Mouse (Mus musculus): ENCODE results near the gene Cntrl.

The Cntrl gene

DNA sequence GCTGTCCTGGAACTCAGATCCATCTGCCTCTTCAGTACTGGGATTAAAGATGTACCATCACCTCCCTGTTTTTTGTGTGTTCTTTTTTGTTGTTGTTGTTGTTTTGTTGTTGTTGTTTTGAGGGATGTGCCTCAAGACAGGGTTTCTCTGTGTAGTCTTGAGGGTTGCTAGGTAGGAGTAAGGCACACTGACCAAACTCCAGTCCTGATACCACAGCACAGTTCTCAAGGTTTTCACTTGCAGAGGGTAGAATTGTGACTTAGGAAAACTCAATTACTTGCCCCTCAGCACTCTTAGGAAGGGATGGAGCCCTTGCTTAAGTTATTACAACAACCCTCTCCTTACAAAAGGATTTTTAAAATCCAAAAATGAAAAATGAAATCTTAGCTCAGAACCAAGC lies 22.2 kb downstream of the Cntrl start:
- no peak for DNase-seq (ENCODE audit: low spot score)

DNA sequence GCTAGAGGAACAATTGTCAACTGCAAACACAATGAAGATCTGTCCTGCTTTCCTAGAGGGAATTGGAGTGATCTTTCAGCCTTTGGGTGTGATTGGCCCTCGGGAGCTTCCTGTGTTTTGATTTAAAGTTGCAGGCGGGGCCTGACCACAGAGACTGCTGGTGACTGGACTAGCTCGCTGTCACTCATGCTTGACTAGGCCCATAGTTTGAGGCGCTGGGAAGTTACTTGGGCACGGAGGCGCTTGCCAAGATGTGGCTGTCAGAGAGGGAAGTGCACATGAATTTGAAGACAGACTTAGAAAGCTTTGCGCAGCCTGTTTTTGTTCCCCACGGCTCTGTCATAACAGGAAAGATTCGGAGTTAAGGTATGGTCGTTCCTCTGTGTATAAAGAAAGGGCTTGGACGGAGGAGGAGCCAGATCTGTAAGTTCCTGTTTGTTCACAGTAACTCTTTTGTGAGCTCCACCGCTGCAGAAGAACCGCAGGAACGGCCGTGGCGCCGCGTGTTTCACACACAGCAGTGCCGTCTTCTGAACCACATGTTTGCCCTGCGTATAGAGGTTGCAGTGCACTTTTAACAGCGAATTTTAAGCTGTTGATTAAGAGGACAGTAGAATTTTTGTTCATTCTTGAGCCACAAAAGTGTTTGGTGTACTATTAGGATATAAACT lies 22.8 kb downstream of the Cntrl start:
- DNase-seq (ENCODE audit: low spot score) = peak; percentile 84

DNA sequence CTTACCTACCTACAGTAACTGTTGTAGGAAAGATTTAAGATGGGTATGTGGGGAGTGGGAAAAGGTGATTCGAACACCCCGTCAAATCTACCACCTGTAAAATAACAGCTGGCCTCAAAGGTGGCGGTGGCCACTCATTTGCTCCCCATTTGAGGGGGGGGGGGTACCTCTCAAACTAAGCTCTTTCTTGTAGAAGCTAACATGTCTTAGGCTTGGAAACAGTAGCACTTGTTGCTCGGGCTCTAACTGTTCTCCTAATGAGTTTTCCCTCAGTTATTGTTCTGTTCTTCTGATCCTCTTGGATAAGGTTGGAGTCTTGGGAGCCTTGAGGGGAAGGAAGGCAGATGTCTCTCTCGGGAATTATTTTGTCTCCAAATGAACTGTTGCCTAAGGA lies 23.4 kb downstream of the Cntrl start:
- DNase-seq (ENCODE audit: low spot score) = no peak

DNA sequence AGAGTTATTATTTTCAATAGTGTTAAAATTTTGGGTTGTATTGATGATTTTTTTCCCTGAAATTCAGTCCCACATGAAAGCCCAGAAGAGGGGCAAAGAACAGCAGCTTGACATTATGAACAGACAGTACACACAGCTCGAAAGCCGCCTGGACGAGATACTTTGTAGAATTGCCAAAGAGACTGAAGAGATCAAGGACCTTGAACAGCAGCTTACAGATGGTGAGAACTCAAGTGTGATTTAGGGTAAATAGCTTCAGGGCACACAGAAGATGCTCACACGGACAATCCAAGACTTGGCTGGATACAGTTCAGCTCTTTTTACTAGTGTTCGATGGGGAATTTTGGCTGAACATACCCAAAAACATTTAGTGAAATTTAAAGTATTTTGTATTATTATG lies 24.6 kb downstream of the Cntrl start:
- no peak for DNase-seq (ENCODE audit: low spot score)

DNA sequence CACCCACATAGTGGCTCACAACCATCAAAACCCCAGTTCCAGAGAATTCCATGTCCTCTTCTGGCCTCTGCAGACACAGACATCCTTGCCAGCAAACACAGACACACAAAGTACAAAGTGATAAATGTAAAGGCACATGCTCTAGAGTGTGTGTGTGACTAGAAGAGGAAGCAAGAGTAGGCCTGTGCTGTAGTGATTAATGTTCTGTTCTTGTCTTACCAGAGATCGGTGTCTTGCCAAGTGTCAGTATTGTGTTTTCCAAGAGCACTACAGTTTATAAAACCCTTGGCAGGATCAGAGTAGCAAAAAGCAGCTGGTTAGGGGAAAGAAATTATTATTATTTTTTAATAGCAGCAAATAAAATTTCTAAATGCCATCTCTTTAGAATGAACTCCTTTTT lies 29.3 kb downstream of the Cntrl start:
- DNase-seq (ENCODE audit: low spot score) = no peak

DNA sequence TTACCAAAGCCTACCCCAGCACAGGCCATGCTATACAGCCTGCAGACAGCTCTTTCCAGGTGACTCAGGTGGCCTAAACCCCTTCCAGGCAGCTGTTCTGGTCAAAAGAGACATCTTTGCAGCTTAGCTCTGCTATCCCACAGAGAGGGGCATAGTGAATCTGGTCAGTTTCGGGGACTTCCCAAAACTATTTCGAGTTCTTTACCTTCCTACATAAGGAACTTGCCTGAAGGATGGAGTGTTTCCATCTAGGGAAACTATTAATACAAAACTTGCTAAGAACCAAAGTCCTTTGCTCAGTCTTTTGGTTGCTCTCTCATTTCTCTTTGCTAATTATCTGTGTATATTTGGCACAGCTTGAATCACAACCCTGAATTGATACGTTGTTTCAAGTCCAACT lies 32.4 kb downstream of the Cntrl start:
- no peak for DNase-seq (ENCODE audit: low spot score)

DNA sequence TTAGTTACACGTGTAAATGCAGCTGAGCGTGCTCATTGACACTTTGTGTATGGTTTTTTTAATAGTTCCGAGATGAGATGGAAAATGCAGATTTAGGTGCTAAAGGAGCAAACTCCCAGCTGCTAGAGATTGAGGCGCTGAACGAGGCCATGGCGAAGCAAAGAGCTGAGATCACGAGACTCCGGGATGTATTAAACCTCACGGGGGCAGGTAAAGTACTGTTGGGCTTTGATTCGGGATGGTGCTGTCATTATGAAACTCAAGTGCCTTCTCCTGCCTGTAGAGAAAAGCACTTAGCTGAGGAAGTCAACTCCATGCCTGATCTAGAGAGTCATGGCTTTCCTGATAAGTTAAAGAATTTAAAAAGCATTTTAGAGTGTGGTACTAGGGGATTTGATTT lies 39.5 kb downstream of the Cntrl start:
- DNase-seq (ENCODE audit: low spot score) = no peak

DNA sequence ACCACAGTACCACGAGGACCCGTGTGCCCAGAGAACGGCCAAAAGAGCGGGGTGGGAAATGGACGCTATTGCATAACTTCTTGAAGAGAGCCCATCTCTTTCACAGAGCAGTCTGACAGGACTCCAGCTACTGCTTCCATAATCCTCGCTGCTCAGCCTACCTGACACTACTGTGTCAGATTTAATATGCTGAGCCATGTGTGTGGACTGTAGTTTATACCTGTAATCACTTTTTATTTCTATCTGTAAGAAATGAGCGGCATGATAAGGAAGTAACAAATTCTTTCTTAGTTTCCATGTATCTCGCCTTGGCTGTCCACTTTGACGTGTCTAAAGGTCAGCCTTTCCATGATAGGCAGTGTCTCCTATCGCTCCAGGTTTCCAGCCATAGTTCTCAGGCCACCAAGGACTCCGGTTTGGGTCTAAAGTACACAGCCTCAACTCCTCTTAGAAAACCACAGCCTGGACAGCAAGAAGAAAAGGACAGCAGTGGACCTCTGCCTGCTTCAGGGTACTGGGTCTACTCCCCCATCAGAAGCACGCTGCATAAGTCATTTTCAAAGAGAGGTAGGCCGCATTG lies 42.1 kb downstream of the Cntrl start:
- DNase-seq (ENCODE audit: low spot score) = no peak

DNA sequence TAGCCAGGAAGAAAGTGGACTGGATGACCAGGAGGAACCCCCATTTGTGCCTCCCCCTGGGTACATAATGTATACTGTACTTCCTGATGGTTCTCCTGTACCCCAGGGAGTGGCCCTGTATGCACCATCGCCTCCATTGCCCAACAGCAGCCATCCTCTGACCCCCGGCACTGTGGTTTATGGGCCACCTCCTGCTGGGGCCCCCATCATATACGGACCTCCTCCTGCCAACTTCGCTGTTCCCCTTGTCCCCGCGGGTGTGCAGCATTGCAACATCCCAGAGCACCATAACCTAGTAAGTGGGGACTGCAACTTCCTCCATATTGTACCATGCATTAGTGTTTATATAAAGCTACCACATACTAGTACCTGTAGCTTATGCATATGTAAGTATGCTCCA lies 43.9 kb downstream of the Cntrl start:
- no peak for DNase-seq (ENCODE audit: low spot score)

DNA sequence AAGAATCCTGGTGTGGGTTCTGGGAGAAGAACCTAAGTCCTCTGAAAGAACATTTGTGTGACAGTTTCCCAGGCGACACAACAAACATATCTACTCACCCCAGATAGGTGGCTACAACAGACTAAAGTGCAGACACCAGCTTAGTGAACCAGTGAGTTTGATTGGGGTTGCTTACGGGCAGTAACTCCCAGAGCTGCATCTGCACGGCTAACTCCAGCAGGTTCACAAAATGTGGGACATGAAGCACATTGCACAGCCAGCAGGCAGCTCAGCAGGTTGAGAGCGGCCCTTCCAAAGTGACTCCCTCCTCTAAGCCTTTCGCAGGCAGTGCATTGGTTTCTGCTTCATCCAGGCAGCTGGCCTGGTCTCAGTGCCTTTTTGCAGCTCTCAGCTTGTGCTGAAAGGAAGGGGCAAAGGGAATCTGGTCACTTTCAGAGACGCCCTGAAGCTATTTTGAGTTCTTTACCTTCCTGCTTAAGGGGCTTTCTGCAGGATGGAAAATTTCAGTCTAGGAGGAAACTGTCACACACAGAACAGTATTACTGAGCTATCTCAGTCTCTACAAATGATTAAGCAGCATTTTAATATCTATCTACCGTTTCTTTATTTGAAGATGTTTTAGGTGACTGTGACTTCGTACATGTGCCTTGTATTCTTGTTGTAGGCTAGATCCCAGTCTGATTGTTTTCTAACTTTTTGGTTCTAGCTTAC lies 44.7 kb downstream of the Cntrl start:
- no peak for DNase-seq (ENCODE audit: low spot score)

DNA sequence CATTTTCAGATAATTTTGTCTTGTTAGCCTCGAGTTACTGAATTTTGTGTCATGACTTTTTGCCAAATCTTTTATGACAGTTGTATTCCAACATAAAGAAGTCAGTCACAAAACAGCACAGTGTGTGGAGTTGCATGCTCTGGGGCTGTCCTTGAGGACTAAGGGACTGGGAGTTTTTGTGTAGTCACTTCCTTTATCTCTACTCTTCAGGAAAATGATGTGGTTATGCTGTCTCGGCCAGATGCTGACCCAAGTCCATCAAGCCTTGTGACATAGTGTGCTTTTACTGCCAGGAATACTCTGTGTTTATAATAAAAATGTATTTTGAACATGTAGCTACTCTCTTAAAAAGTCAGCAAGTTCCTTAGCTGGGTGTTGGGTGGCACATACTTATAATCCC lies 47.7 kb downstream of the Cntrl start:
- DNase-seq (ENCODE audit: low spot score) = no peak

DNA sequence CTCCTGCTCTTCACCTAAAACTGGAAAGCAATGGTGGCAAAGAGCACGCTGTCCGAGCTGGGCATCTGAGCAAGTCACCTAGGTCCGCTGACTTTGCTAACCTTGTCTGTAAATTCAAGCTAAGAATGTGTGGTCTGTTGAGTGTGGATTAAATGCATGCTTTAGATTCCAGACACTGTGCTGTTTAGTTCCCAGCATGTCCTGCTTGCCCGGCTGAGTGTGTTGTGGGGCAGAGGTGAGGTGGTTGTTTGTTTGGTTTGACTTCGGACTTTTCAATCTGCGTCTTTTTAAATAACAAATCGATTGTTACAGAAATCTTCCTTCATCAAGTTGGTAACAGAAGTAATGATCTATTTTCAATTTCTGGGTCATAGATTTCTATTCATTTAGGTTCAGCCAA lies 48.5 kb downstream of the Cntrl start:
- DNase-seq (ENCODE audit: low spot score) = no peak

DNA sequence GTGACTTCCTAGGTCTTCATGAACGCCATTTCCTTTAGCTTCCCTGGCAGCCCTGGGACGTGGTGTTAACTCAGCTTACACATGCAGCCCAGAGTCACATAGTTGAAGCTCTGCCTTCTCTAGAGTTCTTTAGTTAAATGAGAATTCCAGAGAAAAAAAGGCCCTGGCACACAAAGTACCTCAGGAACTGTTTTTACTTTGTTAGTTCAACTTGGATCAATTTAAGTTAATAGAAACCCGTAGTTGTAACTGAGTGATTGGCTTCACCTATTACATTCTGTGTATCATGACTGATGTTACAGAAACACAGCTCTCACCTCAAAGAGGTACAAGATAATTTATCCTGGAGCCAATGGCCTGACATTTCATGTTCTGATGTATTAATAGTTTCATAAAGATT lies 49.1 kb downstream of the Cntrl start:
- no peak for DNase-seq (ENCODE audit: low spot score)

DNA sequence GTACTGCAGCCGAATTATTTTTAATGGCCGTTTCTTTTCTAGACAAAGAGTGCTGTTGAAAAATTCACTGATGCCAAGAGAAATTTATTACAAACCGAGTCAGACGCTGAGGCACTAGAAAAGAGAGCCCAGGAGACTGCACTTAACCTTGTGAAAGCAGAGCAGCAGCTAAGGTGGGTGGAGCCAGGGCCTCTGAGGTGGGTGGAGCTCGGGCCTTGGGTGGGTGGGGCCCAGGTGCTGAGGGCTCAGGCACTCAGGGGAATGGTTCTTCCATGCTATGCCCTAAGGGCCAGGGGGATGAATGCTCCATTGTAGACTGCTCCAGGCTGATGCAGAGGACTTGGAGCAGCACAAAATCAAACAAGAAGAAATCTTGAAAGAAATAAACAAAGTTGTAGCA lies 50.9 kb downstream of the Cntrl start:
- no peak for DNase-seq (ENCODE audit: low spot score)

DNA sequence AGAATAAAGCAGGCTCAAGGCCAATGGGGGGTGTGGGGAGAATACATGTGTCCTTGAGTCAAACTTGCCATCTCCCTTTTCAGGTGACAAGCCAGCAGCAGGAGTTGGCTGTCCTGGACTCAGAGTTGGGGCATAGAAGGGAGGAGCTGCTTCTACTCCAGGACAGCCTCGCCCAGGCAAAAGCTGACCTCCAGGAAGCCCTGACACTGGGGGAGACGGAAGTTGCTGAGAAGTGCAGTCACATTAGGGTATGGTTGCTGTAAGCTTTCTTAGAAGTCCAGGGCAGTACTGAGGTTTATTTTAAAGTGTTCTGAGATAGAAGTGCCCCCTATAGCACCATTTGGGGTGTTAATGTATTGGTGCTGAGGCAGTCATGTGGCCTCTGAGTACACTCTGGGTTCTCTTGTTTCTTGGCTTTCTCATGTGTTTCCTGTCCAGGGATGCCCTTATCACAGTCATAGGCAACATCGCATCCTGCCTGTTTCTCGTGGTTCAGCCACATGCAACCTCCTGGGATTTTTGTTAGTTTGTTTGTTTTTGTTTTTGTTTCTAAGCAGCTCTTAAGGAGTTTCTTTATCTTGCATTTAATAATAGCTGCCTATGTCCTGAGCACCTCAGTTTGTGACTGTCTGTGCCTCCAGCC lies 52.7 kb downstream of the Cntrl start:
- no peak for DNase-seq (ENCODE audit: low spot score)

DNA sequence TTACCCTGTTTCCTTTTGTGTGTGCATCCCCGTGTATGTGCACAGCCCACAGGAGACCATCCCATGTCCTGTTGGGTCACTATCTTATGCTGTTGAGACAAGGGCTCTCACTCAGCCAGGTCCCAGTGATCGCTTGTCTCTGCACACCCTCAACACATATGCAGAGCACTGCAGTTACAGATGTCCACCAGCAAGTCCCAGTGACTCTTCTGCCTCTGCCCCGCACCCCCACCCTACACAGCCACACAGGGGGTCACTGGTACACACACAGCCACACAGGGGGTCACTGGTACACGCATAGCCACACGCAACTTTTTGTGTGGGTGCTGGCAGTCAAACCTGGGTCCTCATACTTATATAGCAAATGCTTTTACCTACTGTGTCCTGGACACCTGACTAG lies 54.1 kb downstream of the Cntrl start:
- no peak for DNase-seq (ENCODE audit: low spot score)

DNA sequence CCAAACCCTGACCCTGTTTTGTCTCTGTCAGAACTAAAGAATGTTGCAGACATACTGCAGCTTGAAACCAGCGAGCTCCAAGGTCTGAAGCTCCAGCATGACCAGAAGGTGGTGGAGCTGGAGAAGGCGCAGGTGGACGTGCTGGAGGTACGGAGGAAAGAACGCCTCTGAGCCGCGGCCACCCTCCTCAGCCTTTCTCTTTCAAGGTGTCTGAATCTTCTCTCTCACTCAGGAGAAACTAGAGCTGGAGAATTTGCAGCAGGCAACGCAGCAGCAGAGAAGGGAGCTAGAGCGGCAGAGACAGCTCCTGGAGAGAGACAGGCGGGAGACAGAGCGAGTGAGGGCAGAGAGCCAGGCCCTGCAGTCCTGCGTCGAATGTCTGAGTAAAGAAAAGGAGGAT lies 56.1 kb downstream of the Cntrl start:
- no peak for DNase-seq (ENCODE audit: low spot score)

DNA sequence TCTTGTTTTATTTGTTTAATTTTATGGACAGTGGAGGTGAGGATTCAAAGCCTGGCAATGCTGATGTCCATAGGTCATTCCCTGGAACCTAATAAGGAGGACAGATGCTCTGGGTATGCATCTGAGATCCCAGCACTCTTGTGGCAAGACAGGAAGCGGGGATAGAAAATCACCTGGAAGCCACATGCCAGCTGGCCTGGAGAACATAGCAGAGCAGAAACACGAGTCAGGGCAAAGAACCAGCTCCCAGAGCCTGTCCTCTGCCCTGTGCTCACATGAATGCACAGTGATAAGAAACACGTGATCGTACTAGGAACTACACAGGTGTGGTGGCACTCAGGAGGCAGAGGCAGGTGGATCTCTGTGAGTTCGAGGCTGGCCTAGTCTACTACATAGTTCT lies 57.5 kb downstream of the Cntrl start:
- DNase-seq (ENCODE audit: low spot score) = no peak

DNA sequence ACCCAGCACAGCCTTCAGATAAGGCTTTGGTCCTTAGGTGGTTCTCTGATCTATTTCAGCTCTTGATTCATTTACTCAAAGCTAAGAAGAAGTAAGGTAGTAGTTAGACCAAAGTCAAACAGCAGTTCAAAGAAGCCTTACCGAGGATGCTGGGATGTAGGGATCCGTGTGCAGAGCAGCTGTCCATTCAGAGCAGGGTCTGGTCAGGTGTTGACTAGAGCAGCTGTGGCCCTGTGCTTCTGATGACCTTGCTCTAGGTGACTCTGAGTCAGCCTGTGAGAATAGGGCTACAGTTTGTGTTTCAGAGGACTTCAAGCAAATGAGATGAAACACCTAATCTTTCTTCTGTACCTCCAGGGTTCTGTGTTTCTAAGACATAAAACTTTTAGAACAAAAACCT lies 60.2 kb downstream of the Cntrl start:
- DNase-seq (ENCODE audit: low spot score) = no peak

DNA sequence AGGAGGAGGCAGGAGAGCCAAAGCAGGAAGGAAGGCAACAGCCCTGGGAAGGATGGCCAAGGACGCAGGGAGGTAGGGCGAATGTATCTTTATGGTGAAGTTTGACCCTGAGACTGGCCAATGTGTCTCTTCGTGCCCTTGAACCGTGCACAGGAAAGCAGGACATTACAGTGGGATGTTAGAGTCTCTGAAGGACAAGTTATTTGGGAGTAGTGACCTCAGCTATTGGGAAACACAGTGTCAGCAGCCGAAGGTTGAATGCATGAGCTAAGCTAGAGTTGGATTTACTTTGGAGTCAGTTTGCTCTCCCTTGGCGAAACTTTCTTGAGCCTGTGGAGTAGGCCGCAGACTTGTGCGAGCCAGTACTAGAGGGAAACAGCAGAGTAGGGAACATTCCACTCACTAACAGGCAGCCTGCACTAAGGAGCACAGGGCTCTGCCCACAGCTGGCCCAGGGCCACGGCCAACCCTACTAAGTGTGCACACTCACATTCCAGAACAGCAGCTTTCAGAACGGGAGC lies 62.1 kb downstream of the Cntrl start:
- no peak for DNase-seq (ENCODE audit: low spot score)

DNA sequence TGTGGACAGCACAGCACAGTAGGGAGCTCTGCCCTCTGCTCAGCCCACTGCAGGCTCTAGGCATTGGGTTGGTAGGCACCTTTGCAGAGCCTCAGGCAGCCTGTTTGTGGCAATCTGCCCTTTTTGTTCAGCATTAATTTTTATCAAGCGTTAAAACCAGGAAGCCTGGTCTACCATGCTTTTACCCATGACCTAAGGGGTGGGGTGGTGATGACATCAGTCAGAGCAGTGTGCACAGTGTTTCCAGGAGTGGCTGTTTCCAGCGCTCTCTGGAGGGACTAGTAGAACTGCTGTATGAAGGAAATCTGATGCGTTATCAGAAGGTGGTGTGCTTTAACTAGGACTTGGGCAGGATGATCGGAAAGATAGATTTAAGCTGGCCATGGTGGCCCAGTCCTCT lies 63.0 kb downstream of the Cntrl start:
- DNase-seq (ENCODE audit: low spot score) = no peak

DNA sequence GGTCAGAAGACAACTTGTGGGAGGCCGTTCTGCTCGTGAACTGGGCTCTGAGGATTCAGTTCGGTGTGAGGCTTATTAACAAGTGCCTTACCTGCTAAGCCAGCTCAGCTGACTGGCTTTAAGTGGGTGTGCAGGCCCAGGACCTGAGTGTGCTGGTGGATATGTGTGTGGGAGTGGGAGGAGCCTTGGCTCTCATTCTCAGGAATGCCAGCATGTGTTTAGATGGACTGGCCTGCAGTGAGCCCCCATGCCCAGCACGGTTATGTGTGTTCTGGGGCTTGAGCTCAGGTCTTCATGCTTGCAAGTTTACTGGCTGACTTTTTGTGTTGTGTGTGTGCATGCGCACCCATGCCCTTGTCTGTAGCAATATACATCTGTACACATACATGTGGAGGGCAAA lies 64.4 kb downstream of the Cntrl start:
- DNase-seq (ENCODE audit: low spot score) = no peak

DNA sequence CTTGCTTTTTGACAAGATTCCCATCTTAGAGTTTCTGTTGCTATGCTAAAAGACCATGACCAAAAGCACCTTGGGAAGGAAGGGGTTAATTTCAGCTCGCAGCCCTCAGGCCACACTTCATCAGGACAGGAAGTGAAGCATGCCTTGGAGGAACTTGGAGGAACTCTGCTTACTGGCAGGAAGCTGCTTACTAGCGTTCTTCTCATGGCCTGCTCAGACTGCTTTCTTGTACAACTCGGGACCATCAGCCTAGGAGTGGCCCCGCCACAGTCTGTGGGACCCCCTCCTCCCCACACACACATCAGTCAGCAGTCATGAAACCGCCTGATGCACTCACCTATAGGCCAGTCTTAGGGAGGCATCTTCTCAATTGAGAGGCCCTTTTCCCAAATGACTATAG lies 64.8 kb downstream of the Cntrl start:
- no peak for DNase-seq (ENCODE audit: low spot score)

Data from spleen, adult 12 weeks (tissue).